Mouse (Mus musculus) kidney, embryonic 15.5 days (tissue): ENCODE data around the gene Nkx2-4. TPM values are rescaled to one million over a fixed set of nuclear protein-coding genes. Genes with fewer than 3 reads are reported as not detected.

Experiments used
- ATAC-seq: fragments of 200-750 bp; cut with Nextera tagmentation; replicated peaks from 2 replicates; pipeline ENCODE4 v1.8.0; 2017; ENCODE audit warnings: moderate TSS enrichment; ENCODE audit not compliant: low FRiP score
- H3K27ac ChIP-seq: fragments of 300-500 bp; sonication (generic); 2 replicates; pipeline ENCODE4 v1.5.1; 2015; ENCODE audit warnings: mild to moderate bottlenecking, inconsistent platforms
- H3K27me3 ChIP-seq: fragments of 300-500 bp; sonication (generic); 2 replicates; pipeline ENCODE4 v1.6.1; 2015; ENCODE audit warnings: inconsistent platforms
- H3K36me3 ChIP-seq: fragments of 300-500 bp; sonication (generic); 2 replicates; pipeline ENCODE4 v1.6.1; 2015; ENCODE audit warnings: inconsistent platforms
- H3K4me1 ChIP-seq: fragments of 300-500 bp; sonication (generic); 2 replicates; pipeline ENCODE4 v1.6.1; 2015; ENCODE audit warnings: inconsistent platforms
- H3K4me2 ChIP-seq: fragments of 300-500 bp; sonication (generic); 2 replicates; pipeline ENCODE4 v1.6.1; 2015; ENCODE audit warnings: moderate library complexity, mild to moderate bottlenecking, inconsistent platforms
- H3K4me3 ChIP-seq: fragments of 300-500 bp; sonication (generic); replicated peaks from 2 replicates; pipeline ENCODE4 v1.5.1; 2015; ENCODE audit warnings: mild to moderate bottlenecking, inconsistent platforms
- H3K9ac ChIP-seq: fragments of 300-500 bp; sonication (generic); 2 replicates; pipeline ENCODE4 v1.6.1; 2015; ENCODE audit warnings: mild to moderate bottlenecking, inconsistent platforms
- H3K9me3 ChIP-seq: fragments of 300-500 bp; sonication (generic); replicated peaks from 2 replicates; pipeline ENCODE4 v1.6.1; 2016; ENCODE audit warnings: inconsistent platforms
- WGBS: fragments of 180-500 bp; shearing (Covaris S2); methylation state at CpG from one replicate; pipeline ENCODE4 v1.1.7; 2015; ENCODE audit warnings: mixed read lengths; 5-methylcytosine and 5-hydroxymethylcytosine counted together
- polyA plus RNA-seq: library from polyadenylated mRNA; unstranded; fragments of >200 nt; fragmentation: Nextera tagmentation; extraction: Ambion mirVana; gene quantifications from 2 replicates; pipeline ENCODE4 v1.2.1, GENCODE M21; 2015

The Nkx2-4 gene
- not detected in 2 replicates for polyA plus RNA-seq

GRCm38 (mm10) chr2:147085072-147085870 lies at the start of gene Nkx2-4:
Gene Nkx2-4, minus strand, starts transcription at chr2:147085445.
- no peak within 1 kb of the TSS for H3K9ac ChIP-seq
- H3K4me3 ChIP-seq = peak within 1 kb of the TSS; percentile 42
- ATAC-seq = peak; percentile 61
- peaks cover 79% of the 10 kb centered on the region for H3K27me3 ChIP-seq
- H3K36me3 ChIP-seq = no peaks in the 10 kb centered on the region
- H3K4me2 ChIP-seq = peak within 1 kb of the TSS; percentile 61
- WGBS = under 1% methylated on average over 68 of the region's 82 CpGs
- H3K27ac ChIP-seq = no peak within 1 kb of the TSS
- H3K4me1 ChIP-seq = peaks cover 19% of the 10 kb centered on the region
- no peaks in the 10 kb centered on the region for H3K9me3 ChIP-seq

- H3K36me3 ChIP-seq = no peaks in the 10 kb centered on the region
- no peak overlapping the region for H3K9ac ChIP-seq
- H3K4me3 ChIP-seq = no peak overlapping the region
- H3K27me3 ChIP-seq = no peaks in the 10 kb centered on the region
- H3K9me3 ChIP-seq = no peaks in the 10 kb centered on the region
- WGBS = 82% methylated on average over 6 of the region's 6 CpGs
- no peak for ATAC-seq
- no peaks in the 10 kb centered on the region for H3K4me1 ChIP-seq
- no peak overlapping the region for H3K4me2 ChIP-seq
- no peak overlapping the region for H3K27ac ChIP-seq
These were observed 42.1 kb upstream of the Nkx2-4 start for GRCm38 (mm10) chr2:147127366-147127765.

GRCm38 (mm10) chr2:147119736-147120135 lies 34.5 kb upstream of the Nkx2-4 start:
- no peak overlapping the region for H3K9ac ChIP-seq
- no peak overlapping the region for H3K4me2 ChIP-seq
- no peaks in the 10 kb centered on the region for H3K36me3 ChIP-seq
- ATAC-seq = no peak
- no peaks in the 10 kb centered on the region for H3K27me3 ChIP-seq
- H3K4me1 ChIP-seq = no peaks in the 10 kb centered on the region
- no peaks in the 10 kb centered on the region for H3K9me3 ChIP-seq
- WGBS = 94% methylated on average over 1 of the region's 1 CpGs
- H3K27ac ChIP-seq = no peak overlapping the region
- H3K4me3 ChIP-seq = no peak overlapping the region

- H3K27me3 ChIP-seq = peaks cover 72% of the 10 kb centered on the region
- WGBS = 18% methylated on average over 5 of the region's 5 CpGs
These were observed 1.2 kb upstream of the Nkx2-4 start for GRCm38 (mm10) chr2:147086441-147086840.

GRCm38 (mm10) chr2:147085937-147086336 lies 692 bp upstream of the Nkx2-4 start:
- 5% methylated on average over 6 of the region's 6 CpGs for WGBS
- H3K9ac ChIP-seq = no peak overlapping the region
- peaks cover 19% of the 10 kb centered on the region for H3K4me1 ChIP-seq
- H3K36me3 ChIP-seq = no peaks in the 10 kb centered on the region
- peaks cover 77% of the 10 kb centered on the region for H3K27me3 ChIP-seq
- no peaks in the 10 kb centered on the region for H3K9me3 ChIP-seq
- no peak overlapping the region for H3K4me3 ChIP-seq
- no peak for ATAC-seq
- no peak overlapping the region for H3K4me2 ChIP-seq
- no peak overlapping the region for H3K27ac ChIP-seq

More at GRCm38 (mm10) chr2:147086441-147086840, 1.2 kb upstream of the Nkx2-4 start:
- Histone ChIP-seq H3K4me2 (no peak overlapping the region), H3K4me3 (no peak overlapping the region), H3K9ac (no peak overlapping the region), H3K36me3 (no peaks in the 10 kb centered on the region), H3K9me3 (no peaks in the 10 kb centered on the region), H3K4me1 (peaks cover 19% of the 10 kb centered on the region), H3K27ac (no peak overlapping the region)
- no peak for ATAC-seq

GRCm38 (mm10) chr2:147084366-147085071 lies 726 bp downstream of the Nkx2-4 start:
- WGBS = 2% methylated on average over 105 of the region's 106 CpGs

GRCm38 (mm10) chr2:147083471-147084365 lies 1.5 kb downstream of the Nkx2-4 start:
- WGBS = 1% methylated on average over 72 of the region's 72 CpGs
- no peaks in the 10 kb centered on the region for H3K36me3 ChIP-seq
- H3K4me2 ChIP-seq = peak overlapping the region; percentile 61
- peak; percentile 47 for ATAC-seq
- no peak overlapping the region for H3K9ac ChIP-seq
- H3K27ac ChIP-seq = no peak overlapping the region
- peaks cover 19% of the 10 kb centered on the region for H3K4me1 ChIP-seq
- no peaks in the 10 kb centered on the region for H3K9me3 ChIP-seq
- H3K4me3 ChIP-seq = peak overlapping the region; percentile 42
- peaks cover 88% of the 10 kb centered on the region for H3K27me3 ChIP-seq

More at GRCm38 (mm10) chr2:147084366-147085071, 726 bp downstream of the Nkx2-4 start:
- H3K27ac ChIP-seq = no peak overlapping the region
- peak overlapping the region; percentile 61 for H3K4me2 ChIP-seq
- H3K4me3 ChIP-seq = peak overlapping the region; percentile 42
- peaks cover 19% of the 10 kb centered on the region for H3K4me1 ChIP-seq
- H3K9me3 ChIP-seq = no peaks in the 10 kb centered on the region
- peak; percentile 44 for ATAC-seq
- no peaks in the 10 kb centered on the region for H3K36me3 ChIP-seq
- H3K27me3 ChIP-seq = peaks cover 80% of the 10 kb centered on the region
- no peak overlapping the region for H3K9ac ChIP-seq

- Histone ChIP-seq H3K4me3 (no peak overlapping the region), H3K4me1 (peaks cover 19% of the 10 kb centered on the region), H3K27me3 (peaks cover 85% of the 10 kb centered on the region), H3K27ac (no peak overlapping the region), H3K9ac (no peak overlapping the region), H3K9me3 (no peaks in the 10 kb centered on the region), H3K36me3 (peaks cover 8% of the 10 kb centered on the region), H3K4me2 (no peak overlapping the region)
- WGBS = 66% methylated on average over 4 of the region's 4 CpGs
- ATAC-seq = no peak
These were observed 2.9 kb downstream of the Nkx2-4 start for GRCm38 (mm10) chr2:147082391-147082790.

GRCm38 (mm10) chr2:147074399-147074798 lies 10.8 kb downstream of the Nkx2-4 start:
- Histone ChIP-seq H3K4me1 (no peaks in the 10 kb centered on the region), H3K9ac (no peak overlapping the region), H3K36me3 (peaks cover 61% of the 10 kb centered on the region), H3K9me3 (no peaks in the 10 kb centered on the region), H3K4me3 (no peak overlapping the region), H3K27me3 (peaks cover 11% of the 10 kb centered on the region), H3K27ac (no peak overlapping the region), H3K4me2 (no peak overlapping the region)
- no peak for ATAC-seq
- WGBS = 94% methylated on average over 4 of the region's 4 CpGs

GRCm38 (mm10) chr2:147073962-147074361 lies 11.3 kb downstream of the Nkx2-4 start:
- no peaks in the 10 kb centered on the region for H3K9me3 ChIP-seq
- H3K9ac ChIP-seq = no peak overlapping the region
- no peaks in the 10 kb centered on the region for H3K4me1 ChIP-seq
- WGBS = 95% methylated on average over 2 of the region's 2 CpGs
- H3K4me3 ChIP-seq = no peak overlapping the region
- no peak overlapping the region for H3K4me2 ChIP-seq
- H3K27ac ChIP-seq = no peak overlapping the region
- H3K36me3 ChIP-seq = peaks cover 65% of the 10 kb centered on the region
- ATAC-seq = no peak
- H3K27me3 ChIP-seq = peaks cover 7% of the 10 kb centered on the region

GRCm38 (mm10) chr2:147070305-147070704 lies 14.9 kb downstream of the Nkx2-4 start:
- Histone ChIP-seq H3K4me3 (no peak overlapping the region), H3K27me3 (no peaks in the 10 kb centered on the region), H3K9ac (no peak overlapping the region), H3K36me3 (peaks cover 60% of the 10 kb centered on the region), H3K4me1 (no peaks in the 10 kb centered on the region), H3K27ac (no peak overlapping the region), H3K4me2 (no peak overlapping the region), H3K9me3 (no peaks in the 10 kb centered on the region)
- WGBS = 86% methylated on average over 1 of the region's 1 CpGs
- ATAC-seq = no peak
